Mouse (Mus musculus) bone marrow, adult 2 months (tissue): Measurements from ENCODE around the gene Lsm14b.

Experiments used
- CTCF ChIP-seq: fragments of 200-500 bp; IDR thresholded peaks from 2 replicates; pipeline ENCODE4 v1.5.1; 2011; ENCODE audit warnings: low read length, control low read depth; ENCODE audit not compliant: control insufficient read depth, insufficient read depth
- POLR2A ChIP-seq: fragments of 200-500 bp; IDR thresholded peaks from 2 replicates; pipeline ENCODE4 v1.6.1; 2011; ENCODE audit warnings: low read depth, mild to moderate bottlenecking, control low read depth, low read length, borderline replicate concordance; ENCODE audit not compliant: control insufficient read depth

- no peak for TF ChIP-seq POLR2A
- no peak for TF ChIP-seq CTCF
Observed at GRCm38 (mm10) chr2:180022751-180023150, 2.0 kb upstream of the Lsm14b start.
